Mouse (Mus musculus): ENCODE measurements around the gene Coq7.

GRCm38 (mm10) chr7:118464432-118464831 is 68.7 kb downstream of the Coq7 start:
- TF ChIP-seq CTCF (IDR thresholded peaks at IDR 0.05), result no peak
- TF ChIP-seq EP300 (IDR thresholded peaks at IDR 0.05), result peak; percentile 72

All from lung, postnatal 0 days (tissue).